Mouse (Mus musculus) Patski (cell line): ENCODE measurements at regions not wholly inside any gene's neighbourhood (a gene's known extent, or its start where the extent isn't known, plus 50 kb on each side); places are given as distances from the start of the nearest gene placed in this dataset.

Experiments
- ATAC-seq: fragments of 100-300 bp; one replicate; pipeline ENCODE4 v1.8.0; 2021
- CTCF ChIA-PET: fragments of 350-600 bp; sonication (Branson Sonifier 250); formaldehyde crosslinking; loops from one replicate; lab custom pipeline; 2022; ENCODE audit warnings: inconsistent platforms; lab: Charles Lee
- POLR2A ChIA-PET: fragments of 350-600 bp; sonication (Branson Sonifier 250); formaldehyde crosslinking; loops from one replicate; lab custom pipeline; 2022; ENCODE audit warnings: antibody characterized with exemption, inconsistent platforms; lab: Charles Lee
- DNase-seq: peaks from one replicate; pipeline ENCODE4 v3.0.0-alpha.2; 2011; ENCODE audit warnings: low read depth, low spot score
- H3K27me3 ChIP-seq: fragments of 371-371 bp; one replicate; pipeline ENCODE4 v1.5.1; 2021
- CTCF ChIP-seq: fragments of 100-300 bp; IDR thresholded peaks from one replicate; pipeline ENCODE4 v1.5.1; 2021
- in situ Hi-C: fragments of 300-500 bp; cut with MboI; formaldehyde crosslinking; loops from 3 replicates; pipeline ENCODE4 v1.11.1; 2018; ENCODE audit warnings: low pct_unique_long_range_greater_than_20kb, mixed read lengths

GRCm38 (mm10) chr4:127707126-127707525 is 263.6 kb downstream of the CK137956 start:
- TF ChIP-seq CTCF, result no peak
- ATAC-seq, result no peak
- in situ Hi-C loops, result no loop called here
- ChIA-PET POLR2A (no interaction called here), CTCF (no interaction called here)
- no peaks in the 10 kb centered on the region for H3K27me3 ChIP-seq
- DNase-seq, result no peak

GRCm38 (mm10) chr4:127701651-127702050 is 269.1 kb downstream of the CK137956 start:
- ATAC-seq, result no peak

DNA sequence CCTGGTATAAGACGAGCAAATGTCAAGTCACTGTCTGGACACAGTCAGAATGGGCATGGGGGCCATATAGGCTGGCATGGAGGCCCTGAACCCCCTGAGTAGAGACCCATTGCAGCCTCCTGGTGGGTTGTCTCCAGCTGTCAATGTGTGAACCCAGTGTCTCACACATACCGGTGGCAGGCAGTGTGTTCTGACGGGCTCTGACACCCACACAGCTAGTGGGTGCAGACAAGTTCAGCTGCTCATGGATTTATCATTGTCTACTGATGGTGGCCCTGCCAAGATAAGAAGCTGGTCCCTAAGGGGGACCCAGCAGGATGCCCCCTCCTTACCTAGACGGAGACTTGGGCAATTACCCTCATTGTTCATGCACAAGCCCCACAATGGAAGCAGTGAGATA is 280.8 kb downstream of the CK137956 start:
- ATAC-seq (no peak), DNase-seq (no peak)
- no peak for TF ChIP-seq CTCF
- no peaks in the 10 kb centered on the region for H3K27me3 ChIP-seq
- in situ Hi-C loops, result no loop called here
- ChIA-PET POLR2A (no interaction called here), CTCF (no interaction called here)

More at GRCm38 (mm10) chr4:127701651-127702050, 269.1 kb downstream of the CK137956 start:
- DNase-seq, result no peak
- ChIA-PET CTCF (no interaction called here), POLR2A (no interaction called here)
- no peak for TF ChIP-seq CTCF
- in situ Hi-C loops, result no loop called here
- no peaks in the 10 kb centered on the region for H3K27me3 ChIP-seq

GRCm38 (mm10) chr4:127685021-127685420 is 285.7 kb downstream of the CK137956 start:
- in situ Hi-C loops, result no loop called here
- ChIA-PET CTCF (no interaction called here), POLR2A (no interaction called here)
- ATAC-seq (no peak), DNase-seq (no peak)
- no peak for TF ChIP-seq CTCF
- H3K27me3 ChIP-seq, result no peaks in the 10 kb centered on the region

DNA sequence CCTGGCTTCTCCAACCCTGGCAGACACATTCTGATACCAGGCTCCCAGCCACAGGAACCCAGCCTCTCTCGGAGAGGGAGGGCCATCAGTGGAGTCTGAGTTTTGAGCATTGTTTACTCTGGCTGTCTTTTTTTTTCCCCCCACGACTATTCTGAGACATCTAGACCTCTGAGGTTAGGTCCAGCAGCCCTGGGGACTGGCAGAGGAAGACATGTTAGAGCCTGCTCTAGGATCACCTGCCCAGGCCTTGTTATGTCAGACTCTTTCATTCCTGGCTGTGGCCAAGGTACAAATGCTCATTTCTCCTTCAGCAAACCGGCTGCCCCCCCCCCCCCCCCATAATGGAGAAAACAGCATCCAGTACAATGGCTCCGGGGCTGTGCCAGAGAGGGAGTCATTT is 291.4 kb downstream of the CK137956 start:
- ChIA-PET CTCF (no interaction called here), POLR2A (no interaction called here)
- in situ Hi-C loops, result no loop called here
- ATAC-seq (no peak), DNase-seq (no peak)
- TF ChIP-seq CTCF, result no peak
- no peaks in the 10 kb centered on the region for H3K27me3 ChIP-seq

DNA sequence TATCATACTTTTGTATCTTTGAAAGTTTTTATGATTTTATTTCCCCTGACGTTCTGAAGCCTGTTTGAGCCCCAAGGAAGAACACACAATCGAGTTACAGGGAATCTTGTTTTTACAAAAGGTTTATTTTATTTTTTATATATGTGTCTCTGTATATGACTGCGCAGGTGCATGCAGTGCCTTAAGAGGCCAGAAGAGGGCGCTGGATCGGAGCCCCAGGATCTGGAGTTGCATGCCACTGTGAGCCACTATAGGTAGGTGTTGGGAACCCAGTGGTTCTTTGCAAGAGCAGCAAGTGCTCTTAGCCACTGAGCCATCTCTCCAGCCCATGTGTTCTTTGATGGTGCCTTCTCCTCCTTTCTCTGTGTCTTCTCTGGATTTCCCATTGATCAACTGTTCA is 292.3 kb downstream of the CK137956 start:
- no peaks in the 10 kb centered on the region for H3K27me3 ChIP-seq
- POLR2A ChIA-PET, result no interaction called here
- ATAC-seq (no peak), DNase-seq (no peak)
- TF ChIP-seq CTCF, result peak; percentile 24
- in situ Hi-C loops, result no loop called here
- CTCF ChIA-PET, result no interaction called here

- POLR2A ChIA-PET, result no interaction called here
- in situ Hi-C loops, result no loop called here
Measured at GRCm38 (mm10) chr4:127675745-127676315, 294.9 kb downstream of the CK137956 start.

DNA sequence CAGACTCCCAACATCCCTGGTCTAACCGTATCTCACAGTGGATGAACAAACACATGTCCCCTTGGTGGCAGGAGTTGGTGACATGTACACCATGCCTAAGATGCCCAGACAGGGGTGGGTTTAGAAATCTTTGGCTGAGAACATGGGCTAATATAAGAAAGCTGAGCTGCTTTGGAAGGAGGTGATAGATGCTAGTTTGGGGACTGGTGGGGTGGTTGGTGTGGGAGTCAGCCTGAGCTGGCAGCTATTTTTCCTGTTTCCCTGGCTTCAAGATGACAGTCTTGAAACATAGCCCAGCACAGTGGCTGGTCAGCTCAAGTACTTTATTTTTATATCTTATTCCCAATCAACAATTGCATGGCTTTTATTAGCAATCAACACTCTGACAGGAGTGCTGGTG is 302.0 kb upstream of the Gjb5 start:
- no peaks in the 10 kb centered on the region for H3K27me3 ChIP-seq
- in situ Hi-C loops, result loop anchor here (25.0 kb wide), 1 partner anchor 877 kb away; no protein-coding TSS in a partner anchor
- ATAC-seq (no peak), DNase-seq (no peak)
- TF ChIP-seq CTCF, result no peak
- CTCF ChIA-PET, result no interaction called here
- POLR2A ChIA-PET, result no interaction called here

More at GRCm38 (mm10) chr4:127675745-127676315, 294.9 kb downstream of the CK137956 start:
- CTCF ChIA-PET, result no interaction called here
- H3K27me3 ChIP-seq, result no peaks in the 10 kb centered on the region
- ATAC-seq (no peak), DNase-seq (no peak)
- TF ChIP-seq CTCF, result no peak

DNA sequence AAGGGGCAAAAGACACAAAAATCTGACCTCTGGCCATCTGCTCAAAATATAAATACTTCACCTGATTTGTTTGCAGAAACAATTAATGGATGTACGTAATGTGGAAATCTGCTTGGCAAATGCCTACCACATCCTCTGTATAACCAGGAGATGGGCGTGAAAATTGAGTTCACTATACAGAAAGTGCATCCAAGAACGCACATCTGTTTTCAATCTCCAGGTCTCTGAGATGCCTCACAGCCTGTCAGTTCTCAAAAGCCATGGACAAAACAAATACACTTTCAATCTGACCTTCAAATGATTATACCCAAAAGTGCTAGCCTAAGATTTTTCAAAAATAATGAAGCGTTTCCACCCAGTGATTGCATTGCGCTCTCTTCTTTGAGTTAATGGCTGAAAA is 293.6 kb upstream of the Gjb5 start:
- ChIA-PET CTCF (no interaction called here), POLR2A (no interaction called here)
- in situ Hi-C loops, result loop anchor here (25.0 kb wide), 1 partner anchor 886 kb away; no protein-coding TSS in a partner anchor
- ATAC-seq (no peak), DNase-seq (no peak)
- no peaks in the 10 kb centered on the region for H3K27me3 ChIP-seq
- TF ChIP-seq CTCF, result no peak

- no peak for DNase-seq
- CTCF ChIA-PET, result no interaction called here
- in situ Hi-C loops, result no loop called here
- POLR2A ChIA-PET, result no interaction called here
- no peak for ATAC-seq
- no peak for TF ChIP-seq CTCF
- H3K27me3 ChIP-seq, result no peaks in the 10 kb centered on the region
Measured at GRCm38 (mm10) chr4:127648011-127648410, 290.0 kb upstream of the Gjb5 start.

- no peak for TF ChIP-seq CTCF
- H3K27me3 ChIP-seq, result no peaks in the 10 kb centered on the region
- POLR2A ChIA-PET, result no interaction called here
- in situ Hi-C loops, result no loop called here
- ATAC-seq (no peak), DNase-seq (no peak)
- CTCF ChIA-PET, result no interaction called here
Measured at GRCm38 (mm10) chr4:127647189-127647588, 289.2 kb upstream of the Gjb5 start.
